Mouse (Mus musculus) hindbrain, embryonic 10.5 days (tissue): ENCODE measurements around the gene Ncoa1. TPM values are rescaled to one million over a fixed set of nuclear protein-coding genes. Genes with fewer than 3 reads are reported as not detected.

Experiments
- DNase-seq: peaks from one replicate; pipeline ENCODE4 v3.0.0-alpha.2; 2017; ENCODE audit warnings: low spot score
- H3K27ac ChIP-seq: fragments of 300-500 bp; sonication (generic); 2 replicates; pipeline ENCODE4 v1.5.1; 2016; ENCODE audit warnings: mild to moderate bottlenecking, moderate library complexity
- H3K27me3 ChIP-seq: fragments of 300-500 bp; sonication (generic); 2 replicates; pipeline ENCODE4 v1.6.1; 2016; ENCODE audit warnings: mild to moderate bottlenecking; ENCODE audit not compliant: poor library complexity, insufficient read depth, severe bottlenecking
- H3K36me3 ChIP-seq: fragments of 300-500 bp; sonication (generic); 2 replicates; pipeline ENCODE4 v1.6.1; 2016; ENCODE audit warnings: mild to moderate bottlenecking, moderate library complexity
- H3K4me1 ChIP-seq: fragments of 300-500 bp; sonication (generic); replicated peaks from 2 replicates; pipeline ENCODE4 v1.6.1; 2016; ENCODE audit warnings: mild to moderate bottlenecking
- H3K4me3 ChIP-seq: fragments of 300-500 bp; sonication (generic); 2 replicates; pipeline ENCODE4 v1.5.1; 2016; ENCODE audit warnings: mild to moderate bottlenecking, moderate library complexity
- H3K9me3 ChIP-seq: fragments of 300-500 bp; sonication (generic); 2 replicates; pipeline ENCODE4 v1.6.1; 2016; ENCODE audit warnings: mild to moderate bottlenecking, moderate library complexity
- WGBS: fragments of 180-500 bp; shearing (Covaris S2); methylation state at CpG from one replicate; pipeline ENCODE4 v1.1.7; 2016; 5-methylcytosine and 5-hydroxymethylcytosine counted together
- polyA plus RNA-seq: library from polyadenylated mRNA; unstranded; fragments of >200 nt; fragmentation: Nextera tagmentation; extraction: Ambion mirVana; gene quantifications from 2 replicates; pipeline ENCODE4 v1.2.1, GENCODE M21; 2016

The Ncoa1 gene
- polyA plus RNA-seq, 1 experiment from 2014 or later: 2.8 TPM

GRCm38 (mm10) chr12:4322227-4322626 is 154.8 kb downstream of the Ncoa1 start:
- no peaks in the 10 kb centered on the region for H3K4me1 ChIP-seq
- H3K27ac ChIP-seq: no peak overlapping the region
- H3K27me3 ChIP-seq: no peaks in the 10 kb centered on the region
- WGBS: 37% methylated on average over 2 of the region's 2 CpGs
- H3K9me3 ChIP-seq: no peaks in the 10 kb centered on the region
- no peaks in the 10 kb centered on the region for H3K36me3 ChIP-seq
- no peak for DNase-seq
- no peak overlapping the region for H3K4me3 ChIP-seq

- H3K36me3 ChIP-seq: peaks cover 7% of the 10 kb centered on the region
- no peak for DNase-seq
- H3K27me3 ChIP-seq: no peaks in the 10 kb centered on the region
- H3K4me3 ChIP-seq: no peak overlapping the region
- no peak overlapping the region for H3K27ac ChIP-seq
- no peaks in the 10 kb centered on the region for H3K4me1 ChIP-seq
- no peaks in the 10 kb centered on the region for H3K9me3 ChIP-seq
Observed at GRCm38 (mm10) chr12:4313824-4314223, 163.2 kb downstream of the Ncoa1 start.

- H3K36me3 ChIP-seq: no peaks in the 10 kb centered on the region
- H3K27me3 ChIP-seq: no peaks in the 10 kb centered on the region
- no peak overlapping the region for H3K4me3 ChIP-seq
- H3K4me1 ChIP-seq: 0 out of 2 replicates have a peak, but pooled peaks cover 3% of the 10 kb centered on the region
- H3K27ac ChIP-seq: no peak overlapping the region
- 84% methylated on average over 1 of the region's 1 CpGs for WGBS
- H3K9me3 ChIP-seq: no peaks in the 10 kb centered on the region
- DNase-seq: no peak
Observed at GRCm38 (mm10) chr12:4306712-4307313, 170.2 kb downstream of the Ncoa1 start.

- peaks cover 10% of the 10 kb centered on the region; the same call in 1 of the 2 replicates for H3K36me3 ChIP-seq
- H3K27ac ChIP-seq: no peak overlapping the region
- no peaks in the 10 kb centered on the region for H3K4me1 ChIP-seq
- no peaks in the 10 kb centered on the region for H3K27me3 ChIP-seq
- DNase-seq: no peak
- WGBS: 87% methylated on average over 3 of the region's 3 CpGs
- no peaks in the 10 kb centered on the region for H3K9me3 ChIP-seq
- H3K4me3 ChIP-seq: no peak overlapping the region
Observed at GRCm38 (mm10) chr12:4299300-4299699, 177.7 kb downstream of the Ncoa1 start.

- Histone ChIP-seq H3K27ac (no peak overlapping the region), H3K27me3 (no peaks in the 10 kb centered on the region), H3K36me3 (peaks cover 10% of the 10 kb centered on the region; the same call in 1 of the 2 replicates), H3K4me3 (no peak overlapping the region), H3K9me3 (no peaks in the 10 kb centered on the region), H3K4me1 (no peaks in the 10 kb centered on the region)
- no peak for DNase-seq
- WGBS: 89% methylated on average over 4 of the region's 4 CpGs
Observed at GRCm38 (mm10) chr12:4298626-4299025, 178.4 kb downstream of the Ncoa1 start.

GRCm38 (mm10) chr12:4295881-4296280 is 181.1 kb downstream of the Ncoa1 start:
- no peaks in the 10 kb centered on the region for H3K27me3 ChIP-seq
- no peak overlapping the region for H3K4me3 ChIP-seq
- H3K27ac ChIP-seq: no peak overlapping the region
- no peak for DNase-seq
- no peaks in the 10 kb centered on the region for H3K4me1 ChIP-seq
- 91% methylated on average over 4 of the region's 4 CpGs for WGBS
- H3K36me3 ChIP-seq: peaks cover 10% of the 10 kb centered on the region; the same call in 1 of the 2 replicates
- H3K9me3 ChIP-seq: no peaks in the 10 kb centered on the region

GRCm38 (mm10) chr12:4295281-4295680 is 181.7 kb downstream of the Ncoa1 start:
- Histone ChIP-seq H3K27ac (no peak overlapping the region), H3K36me3 (peaks cover 10% of the 10 kb centered on the region; the same call in 1 of the 2 replicates), H3K4me1 (no peaks in the 10 kb centered on the region), H3K4me3 (no peak overlapping the region), H3K9me3 (no peaks in the 10 kb centered on the region), H3K27me3 (no peaks in the 10 kb centered on the region)
- no peak for DNase-seq
- 81% methylated on average over 8 of the region's 8 CpGs for WGBS

GRCm38 (mm10) chr12:4293813-4294212 is 183.2 kb downstream of the Ncoa1 start:
- H3K9me3 ChIP-seq: no peaks in the 10 kb centered on the region
- no peak overlapping the region for H3K27ac ChIP-seq
- no peaks in the 10 kb centered on the region for H3K4me1 ChIP-seq
- H3K36me3 ChIP-seq: peaks cover 10% of the 10 kb centered on the region; the same call in 1 of the 2 replicates
- no peak overlapping the region for H3K4me3 ChIP-seq
- DNase-seq: no peak
- H3K27me3 ChIP-seq: no peaks in the 10 kb centered on the region
- 94% methylated on average over 6 of the region's 6 CpGs for WGBS

GRCm38 (mm10) chr12:4285186-4285585 is 191.8 kb downstream of the Ncoa1 start:
- no peak for DNase-seq
- WGBS: 45% methylated on average over 3 of the region's 3 CpGs
- no peak overlapping the region for H3K27ac ChIP-seq

GRCm38 (mm10) chr12:4279878-4280277 is 197.1 kb downstream of the Ncoa1 start:
- no peak overlapping the region for H3K4me3 ChIP-seq
- H3K4me1 ChIP-seq: no peaks in the 10 kb centered on the region
- H3K27me3 ChIP-seq: no peaks in the 10 kb centered on the region
- WGBS: 94% methylated on average over 3 of the region's 3 CpGs
- no peaks in the 10 kb centered on the region for H3K9me3 ChIP-seq
- H3K27ac ChIP-seq: no peak overlapping the region
- no peak for DNase-seq
- H3K36me3 ChIP-seq: peaks cover 3% of the 10 kb centered on the region

More at GRCm38 (mm10) chr12:4285186-4285585, 191.8 kb downstream of the Ncoa1 start:
- H3K36me3 ChIP-seq: no peaks in the 10 kb centered on the region
- H3K4me3 ChIP-seq: no peak overlapping the region
- no peaks in the 10 kb centered on the region for H3K4me1 ChIP-seq
- no peaks in the 10 kb centered on the region for H3K9me3 ChIP-seq
- H3K27me3 ChIP-seq: no peaks in the 10 kb centered on the region

GRCm38 (mm10) chr12:4278978-4279755 is 197.8 kb downstream of the Ncoa1 start:
- H3K36me3 ChIP-seq: peaks cover 10% of the 10 kb centered on the region
- H3K4me1 ChIP-seq: no peaks in the 10 kb centered on the region
- DNase-seq: no peak
- H3K9me3 ChIP-seq: no peaks in the 10 kb centered on the region
- H3K27ac ChIP-seq: no peak overlapping the region
- WGBS: 91% methylated on average over 3 of the region's 3 CpGs
- no peaks in the 10 kb centered on the region for H3K27me3 ChIP-seq
- no peak overlapping the region for H3K4me3 ChIP-seq

GRCm38 (mm10) chr12:4271078-4271477 is 205.9 kb downstream of the Ncoa1 start:
- peaks cover 28% of the 10 kb centered on the region for H3K36me3 ChIP-seq
- no peaks in the 10 kb centered on the region for H3K9me3 ChIP-seq
- WGBS: 93% methylated on average over 6 of the region's 6 CpGs

GRCm38 (mm10) chr12:4267765-4268164 is 209.2 kb downstream of the Ncoa1 start:
- Histone ChIP-seq H3K4me1 (no peaks in the 10 kb centered on the region), H3K36me3 (peaks cover 20% of the 10 kb centered on the region), H3K9me3 (no peaks in the 10 kb centered on the region), H3K27me3 (no peaks in the 10 kb centered on the region), H3K27ac (no peak overlapping the region), H3K4me3 (no peak overlapping the region)
- DNase-seq: no peak
- 94% methylated on average over 4 of the region's 4 CpGs for WGBS

More at GRCm38 (mm10) chr12:4271078-4271477, 205.9 kb downstream of the Ncoa1 start:
- no peaks in the 10 kb centered on the region for H3K27me3 ChIP-seq
- no peak for DNase-seq
- no peak overlapping the region for H3K27ac ChIP-seq
- H3K4me1 ChIP-seq: no peaks in the 10 kb centered on the region
- no peak overlapping the region for H3K4me3 ChIP-seq
